Mouse (Mus musculus) urinary bladder, adult 2 months (tissue): Measurements from ENCODE around the gene D930007J09Rik. TPM values are rescaled to one million over a fixed set of nuclear protein-coding genes. Genes with fewer than 3 reads are reported as not detected.

Experiments
- DNase-seq: peaks from one replicate; pipeline ENCODE4 v3.0.0; 2022; ENCODE audit warnings: low spot score
- polyA plus RNA-seq: library from polyadenylated mRNA; depleted of rRNA; stranded (reverse); fragments of >200 nt; gene quantifications from 2 replicates; pipeline ENCODE4 v1.2.3, GENCODE M21; 2012

Gene D930007J09Rik
- polyA plus RNA-seq, 1 experiment, result not detected

GRCm38 (mm10) chr13:32819926-32820325, 17.3 kb upstream of the D930007J09Rik start:
- DNase-seq, result no peak

- DNase-seq, result no peak
These were observed 16.6 kb upstream of the D930007J09Rik start for GRCm38 (mm10) chr13:32819241-32819640.

DNA sequence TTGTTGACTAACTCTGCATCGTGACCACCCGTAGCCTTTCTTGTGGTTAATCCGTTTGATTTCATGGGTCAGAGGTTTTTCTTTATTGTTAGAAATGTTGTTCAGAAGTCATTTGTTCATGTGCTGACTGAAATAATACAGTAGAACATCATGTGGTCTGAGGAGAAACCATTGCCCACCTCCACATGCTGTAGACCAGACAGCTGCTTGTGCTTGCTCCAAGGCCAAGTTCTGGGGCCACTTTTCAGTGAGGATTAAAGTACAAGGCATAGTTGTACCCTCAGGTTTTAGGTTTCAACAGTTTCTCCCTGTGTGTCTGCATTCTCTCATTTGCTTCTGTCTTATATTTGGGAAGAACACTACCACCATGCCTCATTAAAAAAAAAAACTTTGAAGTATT, 5.0 kb upstream of the D930007J09Rik start:
- DNase-seq, result no peak

GRCm38 (mm10) chr13:32806820-32807219, 4.2 kb upstream of the D930007J09Rik start:
- DNase-seq, result no peak

GRCm38 (mm10) chr13:32803701-32804345, 1.2 kb upstream of the D930007J09Rik start:
- DNase-seq, result no peak

DNA sequence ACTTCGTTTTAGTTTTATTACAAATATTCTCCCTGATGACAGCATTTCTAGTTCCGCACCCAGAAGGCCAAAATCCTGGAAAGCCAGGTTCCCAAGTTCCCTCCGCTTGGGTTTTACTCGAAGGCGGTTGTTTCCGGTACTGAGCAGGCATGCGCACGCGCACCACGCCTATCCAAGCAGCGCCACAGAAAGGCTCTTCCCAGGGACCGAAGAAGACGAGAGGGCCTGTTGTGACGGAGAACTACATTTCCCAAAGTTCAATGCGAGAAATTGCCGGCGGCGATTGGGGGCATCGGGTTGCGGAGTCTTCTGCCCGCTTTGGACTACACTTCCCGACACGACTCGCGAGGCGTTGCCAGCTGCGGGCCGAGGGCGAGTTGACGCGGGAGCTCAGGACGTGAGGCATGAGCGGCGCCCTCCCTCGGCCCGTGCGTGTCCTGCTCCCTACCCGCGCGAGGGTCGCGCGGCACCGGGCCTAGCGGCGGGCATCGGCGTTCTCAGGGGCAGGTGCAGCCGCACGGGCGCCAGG, 892 bp downstream of the D930007J09Rik start, which contains the start of gene Wrnip1:
Gene Wrnip1 (plus strand): TSS at position 346 of the 529 bp plus-strand sequence.
- peak; percentile 87 for DNase-seq

GRCm38 (mm10) chr13:32800859-32801258, 1.8 kb downstream of the D930007J09Rik start:
- no peak for DNase-seq

DNA sequence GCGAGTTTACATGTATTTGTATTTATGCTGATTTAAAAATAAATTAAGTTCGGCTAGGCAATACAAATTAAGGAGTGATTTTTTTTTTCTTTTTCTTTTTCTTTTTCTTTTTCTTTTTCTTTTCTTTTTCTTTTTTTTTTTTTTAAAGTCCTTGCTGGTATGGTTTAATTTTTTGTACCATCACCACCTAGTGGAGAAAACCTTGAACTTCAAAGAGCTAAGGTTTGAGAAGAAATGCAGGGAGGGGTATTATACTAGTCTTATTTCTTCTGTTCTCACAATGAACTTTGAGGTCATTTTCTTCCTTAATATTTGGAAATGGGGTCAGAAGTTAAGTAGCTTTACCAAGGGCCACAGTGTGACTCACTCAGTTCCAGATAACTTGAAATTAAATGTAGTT, 3.5 kb downstream of the D930007J09Rik start:
- no peak for DNase-seq

DNA sequence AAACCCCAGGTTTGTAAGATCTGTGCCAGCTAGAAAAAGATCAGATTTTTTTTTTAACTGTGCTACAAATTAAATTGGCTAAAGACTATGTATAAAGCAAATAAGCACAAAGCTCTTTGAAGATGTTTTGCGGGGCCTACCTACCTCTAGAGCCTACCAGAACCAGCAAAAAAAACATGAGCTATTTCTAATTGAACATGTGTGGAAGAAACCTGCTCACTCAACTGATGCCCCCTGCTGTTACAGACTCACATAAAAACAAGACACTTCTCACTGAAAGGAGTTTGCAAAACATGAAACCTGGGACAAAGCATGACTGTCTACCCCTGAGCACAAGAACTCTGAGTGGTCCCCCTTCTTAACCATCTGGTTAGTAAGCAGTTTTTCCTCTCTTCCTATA, 5.6 kb downstream of the D930007J09Rik start:
- DNase-seq, result no peak

GRCm38 (mm10) chr13:32795166-32795565, 7.5 kb downstream of the D930007J09Rik start:
- DNase-seq, result no peak

DNA sequence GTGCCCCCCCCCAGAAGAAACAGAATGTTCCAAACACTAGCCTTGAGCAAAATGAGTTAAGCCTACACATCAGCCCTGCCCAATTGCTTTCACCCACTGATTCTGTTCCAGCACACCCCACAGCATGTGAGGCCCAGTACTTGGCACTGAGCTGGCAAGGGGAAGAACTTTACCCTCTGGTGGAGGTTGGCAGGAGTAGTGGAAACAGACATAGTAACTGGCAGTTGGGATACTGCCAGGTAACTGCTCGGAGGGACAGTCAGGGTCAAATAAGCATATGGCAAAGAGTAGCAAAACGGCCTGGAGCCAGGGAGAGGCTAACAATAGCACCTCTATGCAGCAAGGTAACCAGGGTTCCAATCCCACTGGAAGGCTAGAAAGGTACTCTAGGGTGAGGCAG, 8.0 kb downstream of the D930007J09Rik start:
- no peak for DNase-seq

DNA sequence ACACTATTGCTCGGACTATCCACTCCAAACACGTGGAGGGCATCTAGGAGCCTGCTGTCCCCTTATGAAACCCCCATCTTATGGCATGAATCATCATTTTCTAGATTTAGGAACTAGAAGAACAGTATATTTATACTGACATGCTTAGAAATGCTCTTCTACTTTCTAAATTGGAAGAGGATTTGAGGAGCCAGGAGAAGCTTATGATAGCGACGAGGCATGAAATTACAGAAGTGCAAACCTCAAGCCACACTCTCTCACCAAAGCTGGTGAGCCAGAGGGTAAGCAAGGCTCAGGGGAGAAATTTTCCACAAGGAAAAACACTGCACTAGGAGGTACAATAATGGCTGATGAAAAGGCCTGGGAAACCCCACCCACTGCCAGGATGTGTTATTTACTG, 12.9 kb downstream of the D930007J09Rik start:
- no peak for DNase-seq

DNA sequence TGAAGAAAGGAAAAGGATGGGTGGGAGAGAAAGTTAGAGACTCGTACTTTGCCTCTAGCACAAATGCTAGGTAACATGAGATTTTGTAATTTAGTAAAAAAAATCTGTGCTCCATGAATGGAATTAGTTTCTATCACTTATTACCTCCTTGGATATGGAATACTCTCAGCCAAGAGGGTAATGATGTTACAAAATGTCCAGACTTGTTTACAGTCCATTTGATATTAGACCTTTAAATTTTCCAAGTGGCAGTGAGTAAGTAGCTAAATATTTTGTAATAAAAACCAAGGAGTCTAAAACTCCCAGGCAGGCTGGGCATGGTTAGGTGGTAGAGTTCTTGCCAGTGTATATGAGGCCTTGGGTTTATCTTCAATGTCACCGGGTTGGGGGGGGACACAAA, 15.1 kb downstream of the D930007J09Rik start:
- no peak for DNase-seq

DNA sequence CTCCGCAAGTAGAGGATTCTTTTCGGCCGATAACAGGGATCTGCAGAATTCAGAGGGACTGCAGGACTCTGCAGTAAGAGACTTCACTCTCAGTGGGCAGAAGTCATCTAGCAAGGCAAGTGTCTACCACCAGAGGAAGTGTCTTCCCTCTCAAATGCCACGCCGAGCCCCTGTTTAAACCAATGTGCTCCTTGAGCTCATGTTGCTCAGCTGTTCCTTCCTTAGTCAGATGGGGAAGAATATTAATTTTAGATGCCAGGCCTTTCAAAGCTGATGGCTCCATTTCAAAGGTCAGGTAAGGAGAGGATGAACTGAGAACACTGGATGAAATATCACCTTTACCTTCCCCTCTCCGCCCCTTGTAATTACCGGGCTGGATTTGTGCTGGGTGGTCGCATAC, 18.8 kb downstream of the D930007J09Rik start, which contains the start of gene Mylk4:
Gene Mylk4 (minus strand): TSS at position 139 of the 400 bp plus-strand sequence.
- DNase-seq, result no peak

GRCm38 (mm10) chr13:32783055-32783454, 19.6 kb downstream of the D930007J09Rik start:
- DNase-seq, result no peak

- DNase-seq, result no peak
These were observed 23.8 kb downstream of the D930007J09Rik start for GRCm38 (mm10) chr13:32778861-32779260.

DNA sequence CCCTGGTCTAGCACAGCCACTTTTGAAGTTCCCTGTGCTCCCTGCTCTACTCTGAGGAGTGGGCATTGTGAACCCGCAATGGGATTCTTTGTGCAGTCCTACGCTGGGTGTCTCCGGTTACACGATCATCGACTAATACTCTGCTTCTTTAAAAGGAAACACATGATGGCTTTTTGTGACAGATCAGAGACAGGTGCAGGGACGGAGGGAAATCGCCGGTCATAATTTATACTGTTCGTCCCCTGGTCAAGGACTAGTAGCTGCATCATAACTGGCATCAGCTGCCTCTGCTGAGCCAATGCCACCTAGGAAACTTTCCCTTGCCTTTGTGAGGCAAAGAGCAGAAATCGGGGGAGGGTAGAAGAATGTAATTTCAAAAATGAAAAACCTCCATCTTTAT, 26.3 kb downstream of the D930007J09Rik start:
- no peak for DNase-seq

DNA sequence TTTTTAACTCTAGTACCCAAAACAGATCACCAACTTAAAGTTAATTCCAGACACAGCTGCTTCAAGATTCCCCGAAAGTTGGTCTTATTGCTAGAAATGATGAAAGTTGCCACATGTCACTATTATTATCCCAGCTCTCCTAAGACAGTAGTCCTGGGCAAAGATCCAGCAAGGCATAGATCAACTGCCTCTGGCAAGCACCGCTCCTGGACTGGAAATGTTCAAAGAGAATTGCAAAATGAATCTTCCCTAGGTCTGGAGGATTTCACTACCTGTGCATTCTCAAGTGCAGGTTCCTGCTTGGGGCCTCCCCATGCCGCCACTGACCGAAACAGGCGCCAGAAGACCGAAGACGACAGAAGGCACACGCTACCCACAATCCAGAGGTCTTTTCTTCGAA, 26.8 kb downstream of the D930007J09Rik start:
- no peak for DNase-seq

- no peak for DNase-seq
These were observed 32.7 kb downstream of the D930007J09Rik start for GRCm38 (mm10) chr13:32769960-32770359.

- no peak for DNase-seq
These were observed 34.5 kb downstream of the D930007J09Rik start for GRCm38 (mm10) chr13:32768104-32768503.

DNA sequence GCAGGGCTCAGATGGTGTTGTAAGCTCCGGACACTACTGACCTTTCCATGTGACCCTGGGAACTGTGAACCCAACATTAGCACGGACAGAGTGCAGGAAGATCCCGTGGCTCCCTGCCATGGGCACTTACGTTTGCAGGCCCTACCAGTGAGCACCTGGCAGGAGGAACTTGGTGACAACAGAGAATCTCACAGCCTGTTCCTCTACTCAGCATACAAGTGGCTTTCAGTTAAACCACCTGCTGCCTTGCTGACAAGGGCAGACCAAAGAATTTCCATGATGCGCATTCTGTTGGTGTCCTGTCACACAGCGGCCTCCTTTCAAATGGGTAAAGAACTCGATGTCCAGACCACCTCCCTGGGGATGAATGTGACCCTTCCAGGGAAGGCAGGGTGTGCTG, 38.2 kb downstream of the D930007J09Rik start:
- no peak for DNase-seq

GRCm38 (mm10) chr13:32763141-32763540, 39.5 kb downstream of the D930007J09Rik start:
- no peak for DNase-seq

- no peak for DNase-seq
These were observed 41.9 kb downstream of the D930007J09Rik start for GRCm38 (mm10) chr13:32760795-32761194.

DNA sequence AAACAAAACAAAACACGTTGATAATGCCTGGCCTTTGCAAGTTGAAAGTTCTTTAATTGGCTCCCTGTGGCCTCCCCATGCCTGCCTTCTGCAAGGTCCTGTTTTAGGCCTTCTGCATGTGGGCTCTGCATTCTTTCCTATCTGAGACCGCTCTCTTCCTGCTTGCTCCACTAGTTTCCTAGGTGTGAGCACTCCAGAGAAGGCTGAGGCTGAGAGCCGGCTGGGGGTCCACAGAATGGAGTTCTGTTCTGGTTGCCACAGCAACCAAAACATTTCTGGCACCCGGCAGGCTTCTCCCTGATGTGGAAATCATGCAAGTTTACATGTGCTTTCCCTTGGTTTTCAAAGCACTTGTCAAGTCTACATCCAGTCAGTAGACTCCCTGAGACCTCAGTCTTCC, 43.6 kb downstream of the D930007J09Rik start:
- no peak for DNase-seq
